Mouse (Mus musculus) heart, embryonic 11.5 days (tissue): ENCODE measurements around the gene Ndufs2. TPM values are rescaled to one million over a fixed set of nuclear protein-coding genes. Genes with fewer than 3 reads are reported as not detected.

ENCODE experiments used
- ATAC-seq: fragments of 200-750 bp; cut with Nextera tagmentation; replicated peaks from 2 replicates; pipeline ENCODE4 v1.8.0; 2017; ENCODE audit warnings: moderate library complexity; ENCODE audit not compliant: insufficient number of reproducible peaks, low FRiP score, low TSS enrichment
- H3K27ac ChIP-seq: fragments of 300-500 bp; sonication (generic); 2 replicates; pipeline ENCODE4 v1.5.1; 2014; ENCODE audit warnings: mild to moderate bottlenecking, low read depth, low read length
- H3K27me3 ChIP-seq: fragments of 300-500 bp; sonication (generic); 2 replicates; pipeline ENCODE4 v1.6.1; 2014; ENCODE audit warnings: mild to moderate bottlenecking, low read length, mixed read lengths; ENCODE audit not compliant: control insufficient read depth, insufficient read depth
- H3K36me3 ChIP-seq: fragments of 300-500 bp; sonication (generic); 2 replicates; pipeline ENCODE4 v1.6.1; 2014; ENCODE audit warnings: mild to moderate bottlenecking, low read length, moderate library complexity, mixed read lengths; ENCODE audit not compliant: control insufficient read depth, insufficient read depth
- H3K4me1 ChIP-seq: fragments of 300-500 bp; sonication (generic); 2 replicates; pipeline ENCODE4 v1.6.1; 2014; ENCODE audit warnings: low read length; ENCODE audit not compliant: control insufficient read depth, insufficient read depth
- H3K4me2 ChIP-seq: fragments of 300-500 bp; sonication (generic); 2 replicates; pipeline ENCODE4 v1.6.1; 2014; ENCODE audit warnings: mild to moderate bottlenecking, moderate library complexity
- H3K4me3 ChIP-seq: fragments of 300-500 bp; sonication (generic); 2 replicates; pipeline ENCODE4 v1.5.1; 2014; ENCODE audit warnings: low read depth, low read length
- H3K9ac ChIP-seq: fragments of 300-500 bp; sonication (generic); 2 replicates; pipeline ENCODE4 v1.6.1; 2014; ENCODE audit warnings: mild to moderate bottlenecking, low read depth, low read length, moderate library complexity
- H3K9me3 ChIP-seq: fragments of 300-500 bp; sonication (generic); replicated peaks from 2 replicates; pipeline ENCODE4 v1.6.1; 2016; ENCODE audit warnings: low read length; ENCODE audit not compliant: control insufficient read depth
- WGBS: fragments of 180-500 bp; shearing (Covaris S2); extraction: QIAGEN DNeasy Blood & Tissue Kit; methylation state at CpG from one replicate; pipeline ENCODE4 v1.1.7; 2014; ENCODE audit not compliant: insufficient replicate concordance; 5-methylcytosine and 5-hydroxymethylcytosine counted together
- polyA plus RNA-seq: library from polyadenylated mRNA; unstranded; fragments of >200 nt; fragmentation: Nextera tagmentation; extraction: Ambion mirVana; gene quantifications from 2 replicates; pipeline ENCODE4 v1.2.1, GENCODE M21; 2014

Gene Ndufs2
- polyA plus RNA-seq, 1 experiment from 2014 or later = 446 TPM

DNA sequence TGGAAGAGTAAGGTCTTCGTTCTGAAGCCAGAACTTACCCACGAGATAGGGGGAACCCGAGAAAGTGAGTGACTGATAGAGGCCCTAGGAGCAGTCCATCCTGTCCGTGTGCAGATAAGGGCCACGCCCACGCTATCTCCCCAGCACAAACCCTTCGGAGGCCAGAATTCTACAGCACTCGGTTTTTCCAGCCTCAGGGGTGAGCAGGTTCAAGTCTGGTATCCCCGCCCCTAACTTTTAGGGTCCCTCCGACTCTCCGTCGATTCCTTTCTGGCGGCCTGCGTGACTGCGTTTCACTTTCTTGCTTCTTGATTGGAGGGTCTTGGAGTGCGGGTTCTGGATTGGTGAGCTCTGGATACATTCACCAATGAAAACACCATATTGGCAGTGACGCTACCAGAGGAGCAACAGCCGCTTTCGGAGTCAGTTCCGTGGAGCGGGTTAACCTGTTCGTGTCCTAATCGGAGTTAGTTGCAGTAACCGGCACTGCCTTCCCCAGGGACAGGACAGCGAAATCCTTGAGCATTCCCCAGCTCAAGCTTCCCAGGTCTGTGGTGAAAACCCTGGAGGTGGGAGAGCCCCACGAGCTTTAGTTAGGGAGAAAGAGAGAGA is 29.8 kb upstream of the Ndufs2 start, which contains the start of gene Ppox:
TSS of gene Ppox (minus strand) at position 271 of the 612 bp plus-strand sequence.
- no peaks in the 10 kb centered on the region for H3K9me3 ChIP-seq
- H3K9ac ChIP-seq = peak within 1 kb of the TSS; percentile 84
- H3K36me3 ChIP-seq = peaks cover 16% of the 10 kb centered on the region
- under 1% methylated on average over 26 of the region's 26 CpGs for WGBS
- ATAC-seq = peak; percentile 95
- no peaks in the 10 kb centered on the region for H3K27me3 ChIP-seq
- H3K4me2 ChIP-seq = peak within 1 kb of the TSS; percentile 83
- H3K27ac ChIP-seq = peak within 1 kb of the TSS; percentile 93
- H3K4me3 ChIP-seq = peak within 1 kb of the TSS; percentile 54
- peaks cover 6% of the 10 kb centered on the region; the same call in 1 of the 2 replicates for H3K4me1 ChIP-seq

DNA sequence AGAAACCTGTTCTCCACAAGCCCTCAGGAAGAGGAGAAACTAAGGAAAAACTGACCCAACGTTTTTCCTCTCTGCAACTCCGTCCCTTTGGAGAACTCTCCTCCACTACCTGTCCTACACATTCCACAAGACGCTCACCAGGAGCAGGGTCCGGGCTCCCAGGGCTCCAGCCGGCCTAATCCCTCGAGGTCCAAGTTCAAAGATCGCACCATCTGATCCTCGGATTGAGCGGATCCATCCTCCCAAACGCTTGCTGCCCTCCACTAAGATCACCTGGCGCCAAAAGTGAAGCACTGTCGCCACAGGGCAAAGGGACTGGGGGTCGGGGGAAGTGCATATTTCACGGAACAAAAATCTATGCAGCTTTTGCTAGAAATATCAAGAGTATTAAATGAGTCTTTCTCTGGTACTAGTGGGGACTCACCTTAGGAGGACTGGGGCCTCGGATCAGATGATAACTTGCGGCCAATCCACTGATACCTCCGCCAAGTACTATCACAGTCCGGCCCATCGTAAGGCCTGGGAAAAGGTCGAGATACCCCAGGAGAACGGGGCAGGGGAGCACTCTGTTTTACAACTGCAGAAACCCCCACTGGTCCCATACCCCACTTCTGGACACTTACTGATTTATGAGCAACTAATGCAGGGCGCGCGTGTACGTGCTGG is 29.2 kb upstream of the Ndufs2 start:
- peak overlapping the region; percentile 83 for H3K4me2 ChIP-seq
- no peaks in the 10 kb centered on the region for H3K27me3 ChIP-seq
- peak overlapping the region; percentile 66 for H3K9ac ChIP-seq
- peak; percentile 2; the same call in 1 of the 2 replicates for ATAC-seq
- no peaks in the 10 kb centered on the region for H3K9me3 ChIP-seq
- peaks cover 18% of the 10 kb centered on the region for H3K36me3 ChIP-seq
- peaks cover 6% of the 10 kb centered on the region; the same call in 1 of the 2 replicates for H3K4me1 ChIP-seq
- H3K4me3 ChIP-seq = peak overlapping the region; percentile 54
- peak overlapping the region; percentile 60 for H3K27ac ChIP-seq
- 1% methylated on average over 25 of the region's 25 CpGs for WGBS

DNA sequence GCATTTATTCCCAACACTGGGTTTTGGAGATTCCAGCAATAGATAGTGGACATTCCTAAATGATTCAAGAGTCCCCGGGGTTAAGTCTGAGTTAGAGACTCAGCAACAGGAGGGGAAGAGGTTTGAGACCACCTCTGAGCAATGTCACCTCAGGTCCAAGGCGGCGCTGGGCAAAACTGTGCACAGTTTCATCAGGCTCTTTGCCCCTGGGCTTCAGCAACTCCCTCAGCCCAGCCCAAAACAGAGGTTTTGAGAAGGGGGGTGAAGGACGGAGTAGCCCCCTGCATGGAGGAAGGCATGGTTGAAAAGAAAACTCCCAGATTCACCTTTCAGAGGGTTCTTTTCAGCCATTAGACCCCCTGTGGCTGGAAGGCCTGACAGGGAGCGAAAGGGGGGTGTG is 28.5 kb upstream of the Ndufs2 start:
- Histone ChIP-seq H3K9ac (peak overlapping the region; percentile 66), H3K27ac (peak overlapping the region; percentile 60; the same call in 1 of the 2 replicates), H3K9me3 (no peaks in the 10 kb centered on the region), H3K27me3 (no peaks in the 10 kb centered on the region), H3K4me2 (peak overlapping the region; percentile 83), H3K4me3 (peak overlapping the region; percentile 54), H3K4me1 (peaks cover 6% of the 10 kb centered on the region; the same call in 1 of the 2 replicates), H3K36me3 (peaks cover 23% of the 10 kb centered on the region)
- ATAC-seq = no peak
- WGBS = 60% methylated on average over 5 of the region's 5 CpGs

DNA sequence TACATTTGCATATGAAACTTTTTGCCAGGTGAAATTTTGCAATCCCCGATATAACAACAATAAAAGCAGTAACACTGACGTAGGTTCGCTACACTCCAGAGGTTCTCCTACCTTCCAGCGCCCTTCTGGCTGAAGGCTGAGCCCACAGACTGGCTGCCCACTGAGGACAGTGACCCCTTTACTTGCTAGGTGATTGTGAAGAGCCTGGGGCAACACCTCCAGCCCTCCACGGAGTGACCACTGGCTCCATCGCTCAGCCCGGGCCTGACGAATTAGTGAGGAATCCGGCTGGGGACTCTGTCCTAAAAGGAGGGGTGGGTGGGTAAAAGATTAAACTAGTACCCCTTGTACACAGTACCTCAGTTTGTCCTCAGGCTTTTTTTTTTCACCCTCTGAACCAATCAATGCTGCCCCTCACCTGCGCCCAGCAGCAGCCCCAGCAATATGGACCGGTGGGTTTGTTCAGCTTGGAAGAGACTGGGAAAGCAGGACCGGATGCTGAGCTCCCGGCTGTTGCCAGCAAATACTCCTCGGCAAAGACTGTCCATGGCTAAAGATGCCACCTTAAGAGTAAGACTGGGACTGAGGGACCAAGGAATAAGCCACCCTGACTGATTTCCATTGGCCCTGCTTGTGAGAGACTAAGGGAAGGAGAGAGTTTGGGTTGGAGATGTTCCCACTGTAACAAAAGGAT is 28.0 kb upstream of the Ndufs2 start:
- H3K36me3 ChIP-seq = peaks cover 26% of the 10 kb centered on the region
- ATAC-seq = no peak
- no peaks in the 10 kb centered on the region for H3K9me3 ChIP-seq
- H3K4me1 ChIP-seq = peaks cover 6% of the 10 kb centered on the region; the same call in 1 of the 2 replicates
- H3K4me2 ChIP-seq = peak overlapping the region; percentile 83
- H3K27ac ChIP-seq = no peak overlapping the region
- peak overlapping the region; percentile 66; the same call in 1 of the 2 replicates for H3K9ac ChIP-seq
- H3K4me3 ChIP-seq = peak overlapping the region; percentile 54
- no peaks in the 10 kb centered on the region for H3K27me3 ChIP-seq
- WGBS = 82% methylated on average over 14 of the region's 14 CpGs

DNA sequence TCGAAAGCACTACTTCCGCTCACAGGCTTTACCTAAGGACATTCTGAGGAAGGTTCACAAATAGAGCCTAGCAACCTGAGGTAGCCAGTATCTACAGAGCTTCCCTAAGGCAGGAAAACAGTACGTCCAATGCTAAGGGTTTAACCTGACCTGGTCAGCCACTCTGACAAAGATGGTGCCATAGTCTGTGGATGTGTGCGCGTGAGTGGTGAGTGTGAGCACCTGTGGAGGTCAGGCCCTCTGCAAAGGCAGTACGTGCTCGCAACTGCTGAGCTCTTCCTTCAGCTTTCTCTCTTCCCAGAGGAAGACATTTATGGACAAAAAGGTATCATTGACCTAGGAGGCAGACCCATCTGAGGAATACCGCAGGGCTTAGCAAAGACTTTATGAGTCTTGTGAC is 27.2 kb upstream of the Ndufs2 start:
- Histone ChIP-seq H3K27ac (no peak overlapping the region), H3K27me3 (no peaks in the 10 kb centered on the region), H3K9ac (no peak overlapping the region), H3K9me3 (no peaks in the 10 kb centered on the region), H3K4me1 (peaks cover 6% of the 10 kb centered on the region; the same call in 1 of the 2 replicates), H3K36me3 (peaks cover 29% of the 10 kb centered on the region), H3K4me2 (no peak overlapping the region; the same call in 1 of the 2 replicates), H3K4me3 (no peak overlapping the region)
- ATAC-seq = no peak
- 92% methylated on average over 8 of the region's 8 CpGs for WGBS

DNA sequence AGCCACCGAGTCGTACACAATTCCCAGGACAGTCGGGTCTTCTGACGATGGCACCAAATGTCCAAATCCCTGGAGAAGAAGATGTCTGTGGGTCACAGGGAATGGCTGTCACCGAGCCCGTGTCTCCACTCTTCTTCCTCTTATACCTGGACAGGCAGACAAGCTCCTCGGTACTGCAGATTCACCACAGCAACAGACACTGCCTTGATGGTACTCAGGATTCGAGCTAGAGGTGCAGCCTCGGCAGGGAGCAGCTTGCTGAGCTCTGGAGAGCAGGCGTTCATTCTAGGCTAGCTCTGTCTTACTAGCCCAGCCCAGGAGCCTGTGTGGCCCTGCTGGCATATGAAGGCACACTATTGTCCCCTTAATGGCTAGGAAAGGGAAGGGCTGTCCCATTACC is 26.5 kb upstream of the Ndufs2 start:
- Histone ChIP-seq H3K4me3 (no peak overlapping the region), H3K27ac (no peak overlapping the region), H3K4me2 (no peak overlapping the region), H3K36me3 (peaks cover 33% of the 10 kb centered on the region), H3K9me3 (no peaks in the 10 kb centered on the region), H3K27me3 (no peaks in the 10 kb centered on the region), H3K9ac (no peak overlapping the region), H3K4me1 (peaks cover 6% of the 10 kb centered on the region; the same call in 1 of the 2 replicates)
- 92% methylated on average over 10 of the region's 10 CpGs for WGBS
- ATAC-seq = no peak

DNA sequence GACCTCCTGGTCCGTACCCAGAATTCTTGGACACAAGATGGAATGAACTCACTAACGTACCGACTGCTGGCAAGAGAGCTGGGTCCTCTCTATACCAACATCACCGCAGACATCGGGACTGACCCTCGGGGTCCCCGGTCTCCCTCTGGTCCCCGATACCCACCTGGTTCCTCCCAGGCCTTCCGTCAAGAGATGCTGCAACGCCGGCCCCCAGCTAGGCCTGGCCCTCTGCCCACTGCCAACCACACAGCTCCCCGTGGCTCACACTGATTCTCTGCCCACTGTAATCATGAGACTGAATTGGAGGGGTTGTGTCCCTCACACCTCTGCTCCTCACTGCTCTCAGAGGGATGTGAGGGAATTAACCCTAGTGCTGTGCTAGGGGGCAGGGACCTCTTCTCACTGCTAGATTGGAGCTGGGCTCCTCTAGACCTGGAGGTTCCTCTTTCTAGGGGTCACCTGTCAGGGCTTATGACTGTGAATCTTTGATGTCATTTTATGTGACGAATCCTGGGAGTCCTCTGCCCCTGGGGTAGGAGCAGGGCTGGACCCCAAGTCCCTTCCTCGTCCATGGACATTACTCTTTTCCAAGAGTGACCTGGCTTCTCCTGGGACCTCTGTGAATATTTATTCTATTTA is 25.0 kb upstream of the Ndufs2 start:
- no peaks in the 10 kb centered on the region for H3K9me3 ChIP-seq
- peaks cover 9% of the 10 kb centered on the region for H3K4me1 ChIP-seq
- no peak overlapping the region for H3K27ac ChIP-seq
- no peak overlapping the region for H3K4me2 ChIP-seq
- H3K27me3 ChIP-seq = no peaks in the 10 kb centered on the region
- H3K4me3 ChIP-seq = no peak overlapping the region
- H3K9ac ChIP-seq = no peak overlapping the region
- no peak for ATAC-seq
- 91% methylated on average over 14 of the region's 14 CpGs for WGBS
- H3K36me3 ChIP-seq = peaks cover 32% of the 10 kb centered on the region

DNA sequence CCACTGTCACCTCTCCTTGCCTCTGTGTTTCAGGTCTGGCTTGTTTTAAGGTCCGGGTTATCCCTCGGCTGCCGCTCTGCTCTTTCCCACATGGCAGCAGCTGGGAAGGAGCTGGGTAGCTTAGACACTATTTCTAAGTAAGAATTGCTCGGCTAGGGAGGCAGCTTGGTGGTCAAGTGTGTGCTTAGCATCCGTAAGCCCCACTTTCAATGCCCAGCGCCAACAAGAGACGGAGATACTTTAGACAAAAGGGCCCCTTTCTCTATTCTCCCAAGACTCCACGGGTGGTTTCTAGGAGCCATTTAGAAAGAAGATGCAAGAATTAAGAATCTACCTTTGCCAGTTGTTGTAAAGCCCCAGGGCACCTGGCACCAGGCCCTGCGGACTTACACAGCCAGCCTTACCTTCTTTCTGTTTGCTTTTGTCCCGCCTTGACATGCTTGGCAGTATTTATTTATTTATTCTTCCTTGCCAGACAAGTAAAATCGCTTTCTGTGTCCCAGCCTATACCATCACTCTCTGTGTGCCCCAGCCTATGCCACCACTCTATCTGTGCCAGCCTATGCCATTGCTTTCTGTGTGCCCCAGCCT is 24.1 kb upstream of the Ndufs2 start:
- WGBS = 89% methylated on average over 11 of the region's 11 CpGs
- H3K4me3 ChIP-seq = no peak overlapping the region
- H3K27me3 ChIP-seq = no peaks in the 10 kb centered on the region
- H3K36me3 ChIP-seq = peaks cover 32% of the 10 kb centered on the region
- H3K27ac ChIP-seq = no peak overlapping the region
- ATAC-seq = no peak
- H3K9me3 ChIP-seq = no peaks in the 10 kb centered on the region
- no peak overlapping the region for H3K9ac ChIP-seq
- no peak overlapping the region for H3K4me2 ChIP-seq
- H3K4me1 ChIP-seq = peaks cover 11% of the 10 kb centered on the region
